Mouse (Mus musculus) cerebellum, postnatal 25 days (tissue): ENCODE measurements around the gene Olfr1477.
"Not testable (repeated sequence)": the region's sequence is repeated elsewhere in the genome, so short reads cannot be mapped to it uniquely, and the experiment has no call there.

Experiments used
- DNase-seq, 2 experiments: peaks; one replicate each; pipeline ENCODE4 v3.0.0; 2021; ENCODE audit warnings: mixed read lengths in 2 of 2

Olfr1477 gene

GRCm38 (mm10) chr19:13500246-13500645, at the start of gene Olfr1477:
Gene Olfr1477 (plus strand): TSS chr19:13500546.
- DNase-seq: no peak

GRCm38 (mm10) chr19:13455986-13456385, 44.4 kb upstream of the Olfr1477 start, which contains the start of gene Olfr1472:
Gene Olfr1472 (minus strand): TSS chr19:13456086.
- DNase-seq: no peak

- DNase-seq: not testable (repeated sequence)
These were observed 31.1 kb upstream of the Olfr1477 start, which contains the start of gene Olfr1474 for GRCm38 (mm10) chr19:13469265-13469664. Gene Olfr1474 (plus strand): TSS chr19:13469565.

- no peak for DNase-seq
These were observed 20.2 kb upstream of the Olfr1477 start, which contains the start of gene Olfr1475 for GRCm38 (mm10) chr19:13480096-13480495. Gene Olfr1475 (minus strand): TSS chr19:13480196.

- DNase-seq: no peak
These were observed 27.3 kb downstream of the Olfr1477 start, which contains the start of gene Olfr1480 for GRCm38 (mm10) chr19:13527613-13528012. Gene Olfr1480 (plus strand): TSS chr19:13527913.
